Mouse (Mus musculus) adrenal gland (tissue): ENCODE measurements around the gene Hist3h2ba.
"Not testable (repeated sequence)": the region's sequence is repeated elsewhere in the genome, so short reads cannot be mapped to it uniquely, and the experiment has no call there.

Source experiments
- intact Hi-C: fragments of 180-260 bp; cut with DNase I; formaldehyde crosslinking; loops from one replicate; pipeline ENCODE4 v1.15.1; 2025

Gene Hist3h2ba

DNA sequence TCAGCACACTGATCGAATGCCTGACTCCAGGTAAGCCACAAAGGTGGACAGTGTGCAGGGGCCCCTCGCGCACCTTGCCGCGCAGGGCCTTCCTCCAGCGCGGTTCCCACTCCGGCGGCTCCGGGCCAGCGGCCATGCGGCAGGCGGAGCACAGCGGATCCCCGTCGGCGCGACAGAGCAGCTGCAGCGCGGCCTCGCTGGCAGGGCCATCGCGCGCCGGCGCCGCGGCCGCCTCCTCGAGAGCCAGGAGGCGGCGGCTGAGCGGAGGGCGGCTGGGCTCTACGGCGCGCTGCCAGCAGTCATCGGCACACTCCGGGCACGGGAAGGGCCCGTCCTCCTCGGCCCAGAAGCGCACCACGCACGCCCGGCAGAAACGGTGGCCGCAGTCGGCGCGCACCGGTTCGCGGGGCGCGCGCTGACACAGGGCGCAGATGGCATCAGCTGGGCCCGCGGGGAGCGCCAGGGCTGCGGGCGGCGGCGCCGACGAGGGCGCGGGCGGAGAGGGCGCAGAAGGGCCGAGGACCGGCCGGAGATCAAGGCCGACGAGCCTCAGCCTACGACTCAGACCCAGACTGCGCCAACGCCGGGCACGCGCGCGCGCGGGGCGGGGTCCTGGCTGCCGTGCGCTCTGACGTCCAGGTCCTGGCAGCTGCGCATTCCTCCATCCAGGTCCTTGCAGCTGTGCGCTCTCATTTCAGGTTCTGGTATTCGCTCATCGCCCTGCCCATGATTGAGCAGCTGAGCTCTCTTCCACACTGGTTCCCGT lies 10.2 kb upstream of the Hist3h2ba start, which contains the start of gene Rnf187:
TSS of gene Rnf187 (minus strand) at position 595 of the 766 bp plus-strand sequence.
- intact Hi-C loops, result no loop called here

DNA sequence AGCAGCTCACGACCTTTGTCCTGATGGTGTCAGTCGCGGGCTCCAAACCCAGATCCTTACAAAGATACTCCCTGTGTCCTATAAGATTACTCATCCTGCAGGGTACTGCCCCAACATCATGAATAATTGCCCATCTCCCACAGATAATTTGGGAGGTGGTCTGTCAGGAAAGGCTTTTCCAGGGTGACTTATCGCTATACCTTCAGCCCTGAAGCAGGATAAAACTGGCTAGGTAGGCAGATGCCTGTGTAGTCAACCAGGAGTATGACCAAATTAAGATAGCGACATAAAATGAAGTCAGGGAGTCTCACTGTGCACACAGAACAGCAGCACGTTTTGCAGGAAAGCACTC lies 9.7 kb upstream of the Hist3h2ba start:
- intact Hi-C loops, result no loop called here

DNA sequence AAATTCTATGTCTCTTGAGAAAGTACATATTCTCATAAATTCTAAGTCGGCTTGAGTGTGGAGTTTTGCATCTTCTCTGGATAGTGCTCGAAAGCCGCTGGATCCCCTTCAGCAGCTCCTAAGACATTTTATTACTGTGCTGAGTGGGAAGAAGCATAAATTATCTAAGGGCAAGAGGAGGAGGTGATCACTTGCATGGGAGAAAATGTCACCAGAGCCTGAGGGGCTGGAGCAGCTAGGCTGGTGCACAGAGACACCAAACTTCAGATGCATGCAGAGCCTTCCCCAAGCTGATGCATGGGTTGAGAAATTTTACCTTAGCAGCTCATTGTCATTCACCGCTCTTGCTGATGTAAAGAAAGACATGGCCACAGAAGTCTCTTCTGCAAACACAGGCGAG lies 4.6 kb upstream of the Hist3h2ba start:
- intact Hi-C loops, result no loop called here

DNA sequence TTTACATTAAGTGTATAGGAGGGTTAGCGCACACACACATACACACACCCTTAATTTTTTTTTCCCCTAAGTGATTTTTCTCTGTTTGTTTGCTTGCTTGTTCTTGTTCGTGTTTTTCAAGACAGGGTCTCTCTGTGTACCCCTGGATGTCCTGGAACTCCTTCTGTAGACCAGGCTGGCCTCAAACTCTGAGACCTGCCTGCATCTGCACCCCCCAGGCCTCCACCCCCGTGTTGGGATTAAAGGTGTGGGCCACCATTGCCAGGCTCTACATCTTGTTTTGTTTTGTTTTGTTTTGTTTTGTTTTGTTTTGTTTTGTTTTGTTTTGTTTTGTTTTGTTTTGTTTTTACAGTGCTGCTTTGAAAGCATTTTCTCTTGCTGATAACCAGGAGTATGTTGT lies 1.4 kb upstream of the Hist3h2ba start:
- intact Hi-C loops, result no loop called here

DNA sequence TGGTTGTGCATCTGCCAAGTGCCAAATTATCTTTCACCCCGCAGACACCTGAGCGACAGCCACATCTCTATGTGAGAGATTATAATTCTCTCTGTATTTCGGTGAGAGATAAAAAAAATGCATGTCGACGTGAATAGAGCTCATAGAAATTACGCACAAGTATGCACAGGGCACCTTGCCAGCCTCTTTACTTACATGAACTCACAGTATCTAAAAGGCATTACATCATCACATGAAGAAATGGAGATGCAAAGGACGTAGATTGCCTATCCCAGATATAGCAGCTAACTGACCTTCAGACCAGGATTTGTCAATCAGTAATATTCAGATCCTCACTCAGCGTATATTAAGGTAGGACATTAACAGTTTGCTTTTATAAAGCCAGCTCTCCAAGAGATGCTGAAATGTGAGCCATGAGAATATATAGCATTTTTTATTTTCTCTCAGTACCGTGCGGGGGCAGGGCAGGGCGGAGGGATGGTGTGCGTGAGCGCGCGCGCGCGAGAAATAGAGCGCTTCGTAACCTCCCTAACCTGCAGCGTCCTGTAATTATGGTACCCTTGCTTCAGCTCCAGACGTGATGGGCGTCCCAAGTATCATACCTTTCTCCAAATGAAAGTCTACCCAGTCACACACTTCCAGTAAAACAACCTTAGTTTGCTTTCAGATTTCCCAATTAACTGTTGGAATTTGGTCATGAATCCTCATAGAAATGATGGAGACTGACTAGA lies 757 bp upstream of the Hist3h2ba start:
- intact Hi-C loops, result no loop called here

DNA sequence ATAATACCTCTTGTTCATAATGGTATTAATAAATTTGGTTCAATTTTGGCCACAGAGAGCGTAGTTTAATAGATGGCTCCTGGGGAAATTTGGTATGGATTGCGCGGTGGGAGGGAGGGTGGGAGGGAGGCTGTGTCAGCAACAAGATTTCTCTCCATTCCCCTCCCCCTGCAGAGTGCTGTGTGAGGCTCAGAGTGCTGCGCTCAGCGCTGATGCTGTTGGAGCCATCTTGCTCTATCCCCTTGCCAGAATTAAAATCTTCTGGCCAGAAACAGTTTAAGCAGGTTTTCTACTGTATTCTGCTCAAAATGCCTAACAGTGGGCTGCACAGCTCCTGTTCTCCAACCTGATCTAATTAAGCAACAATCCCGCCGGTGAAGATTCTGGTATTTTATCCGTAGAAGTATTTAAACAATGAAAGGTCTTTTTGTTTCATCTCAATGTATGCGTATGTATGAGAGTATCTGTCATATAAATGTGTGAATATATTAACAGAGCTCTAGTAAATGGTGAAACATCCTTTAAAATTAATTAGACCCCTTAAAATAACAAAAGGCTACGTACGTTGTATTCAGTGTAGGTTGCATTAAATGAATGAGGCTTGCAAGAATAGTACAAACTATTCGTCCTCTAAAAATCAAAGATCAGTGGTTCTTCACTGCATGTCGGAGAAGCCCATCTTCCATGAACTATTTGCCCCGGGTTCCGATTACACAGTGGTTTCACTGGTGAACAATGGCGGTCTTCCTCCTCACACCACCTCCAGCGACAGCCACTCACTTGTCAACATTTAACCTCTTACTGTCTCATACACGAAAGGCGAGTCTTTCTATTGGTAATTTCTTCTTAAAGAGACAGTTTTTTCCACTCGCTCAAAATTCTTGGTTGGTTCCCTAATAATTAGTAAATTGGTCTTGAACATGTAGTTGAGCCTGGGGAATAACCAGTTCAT lies 1.0 kb downstream of the Hist3h2ba start:
- intact Hi-C loops, result no loop called here

DNA sequence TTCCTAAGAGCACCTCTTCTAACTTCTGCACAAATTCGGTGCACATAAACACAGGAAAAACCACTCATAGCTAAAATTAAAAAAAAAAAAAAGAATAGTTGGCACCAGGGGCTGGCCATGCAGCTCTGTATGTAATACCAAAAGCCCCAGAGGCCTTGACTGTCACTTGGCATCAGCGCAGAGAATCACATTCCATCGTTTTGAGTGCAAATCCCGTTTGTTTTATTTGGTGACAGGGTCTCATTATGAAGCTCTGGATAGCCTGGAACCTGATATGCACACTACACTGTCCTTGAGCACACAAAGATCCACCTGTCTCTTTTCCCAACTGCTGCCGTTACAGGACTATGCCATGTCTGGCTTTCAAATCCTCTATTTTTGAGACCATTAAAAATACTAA lies 2.5 kb downstream of the Hist3h2ba start:
- intact Hi-C loops, result no loop called here

DNA sequence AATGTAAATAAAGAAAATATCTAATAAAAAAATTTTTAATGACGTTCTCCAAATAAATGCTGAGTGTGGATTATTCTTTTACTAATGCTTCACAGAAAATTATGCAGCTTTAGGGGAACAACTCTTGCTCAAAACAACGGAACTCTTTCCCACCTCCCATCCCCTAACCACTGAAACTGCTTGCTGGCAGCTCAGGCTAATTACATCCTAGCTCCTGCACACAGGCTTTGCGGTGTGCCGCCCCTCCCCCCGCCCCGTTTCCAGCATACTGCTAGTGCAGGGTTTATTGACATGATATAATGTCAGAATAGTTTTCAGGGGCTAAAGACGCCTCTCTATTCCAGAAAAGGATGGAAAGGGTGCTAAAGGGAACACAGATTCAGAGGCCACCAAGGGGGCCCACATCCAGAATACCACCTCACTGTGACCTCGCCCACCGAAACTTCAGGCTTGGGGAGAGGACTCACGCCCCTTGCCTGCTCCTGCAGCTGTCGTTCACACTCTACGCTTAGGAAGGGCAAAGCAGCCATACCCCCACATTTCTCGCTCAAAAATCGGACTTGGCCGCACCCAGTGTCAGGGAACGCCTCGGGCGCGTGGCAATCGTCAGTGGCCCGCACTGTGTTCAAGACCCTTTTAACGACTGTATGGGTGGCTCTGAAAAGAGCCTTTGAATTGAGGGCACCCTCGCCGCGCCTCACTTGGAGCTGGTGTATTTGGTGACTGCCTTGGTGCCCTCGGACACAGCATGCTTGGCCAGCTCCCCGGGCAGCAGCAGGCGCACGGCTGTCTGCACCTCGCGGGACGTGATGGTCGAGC lies 4.8 kb downstream of the Hist3h2ba start:
- intact Hi-C loops, result no loop called here

DNA sequence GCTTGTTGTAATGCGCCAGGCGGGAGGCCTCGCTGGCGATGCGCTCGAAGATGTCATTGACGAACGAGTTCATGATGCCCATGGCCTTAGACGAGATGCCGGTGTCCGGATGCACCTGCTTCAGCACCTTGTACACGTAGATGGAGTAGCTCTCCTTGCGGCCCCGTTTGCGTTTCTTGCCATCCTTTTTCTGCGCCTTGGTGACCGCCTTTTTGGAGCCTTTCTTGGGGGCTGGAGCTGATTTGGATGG lies 5.4 kb downstream of the Hist3h2ba start:
- intact Hi-C loops, result not testable (repeated sequence)

DNA sequence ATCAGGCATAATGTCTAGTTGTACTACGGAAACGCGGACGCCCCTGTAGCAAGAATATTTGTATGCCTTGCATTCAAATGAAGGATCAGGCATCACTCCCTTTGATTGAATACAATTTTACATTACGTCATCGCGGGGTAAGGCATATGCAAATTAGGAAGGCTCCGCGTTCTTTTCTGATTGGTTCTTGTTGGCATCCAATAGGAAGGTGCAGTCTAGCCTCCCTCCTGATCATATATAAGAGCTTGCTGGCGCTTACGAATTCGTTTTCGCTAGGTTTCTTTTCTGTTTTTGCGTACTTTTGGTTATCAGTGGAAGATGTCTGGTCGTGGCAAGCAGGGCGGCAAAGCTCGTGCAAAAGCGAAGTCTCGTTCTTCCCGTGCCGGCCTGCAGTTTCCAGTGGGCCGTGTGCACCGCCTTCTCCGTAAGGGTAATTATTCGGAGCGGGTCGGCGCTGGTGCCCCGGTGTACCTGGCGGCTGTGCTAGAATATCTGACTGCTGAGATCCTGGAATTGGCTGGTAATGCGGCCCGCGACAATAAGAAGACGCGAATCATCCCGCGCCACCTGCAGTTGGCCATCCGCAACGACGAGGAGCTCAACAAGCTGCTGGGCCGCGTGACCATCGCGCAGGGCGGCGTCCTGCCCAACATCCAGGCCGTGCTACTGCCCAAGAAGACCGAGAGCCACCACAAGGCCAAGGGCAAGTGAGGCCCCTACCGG lies 5.9 kb downstream of the Hist3h2ba start, which contains the start of the genes Hist3h2a and Trim17:
TSS of gene Hist3h2a (plus strand) at position 266 of the 723 bp plus-strand sequence.
TSS of gene Trim17 (plus strand) at position 266 of the 723 bp plus-strand sequence.
- intact Hi-C loops, result no loop called here

DNA sequence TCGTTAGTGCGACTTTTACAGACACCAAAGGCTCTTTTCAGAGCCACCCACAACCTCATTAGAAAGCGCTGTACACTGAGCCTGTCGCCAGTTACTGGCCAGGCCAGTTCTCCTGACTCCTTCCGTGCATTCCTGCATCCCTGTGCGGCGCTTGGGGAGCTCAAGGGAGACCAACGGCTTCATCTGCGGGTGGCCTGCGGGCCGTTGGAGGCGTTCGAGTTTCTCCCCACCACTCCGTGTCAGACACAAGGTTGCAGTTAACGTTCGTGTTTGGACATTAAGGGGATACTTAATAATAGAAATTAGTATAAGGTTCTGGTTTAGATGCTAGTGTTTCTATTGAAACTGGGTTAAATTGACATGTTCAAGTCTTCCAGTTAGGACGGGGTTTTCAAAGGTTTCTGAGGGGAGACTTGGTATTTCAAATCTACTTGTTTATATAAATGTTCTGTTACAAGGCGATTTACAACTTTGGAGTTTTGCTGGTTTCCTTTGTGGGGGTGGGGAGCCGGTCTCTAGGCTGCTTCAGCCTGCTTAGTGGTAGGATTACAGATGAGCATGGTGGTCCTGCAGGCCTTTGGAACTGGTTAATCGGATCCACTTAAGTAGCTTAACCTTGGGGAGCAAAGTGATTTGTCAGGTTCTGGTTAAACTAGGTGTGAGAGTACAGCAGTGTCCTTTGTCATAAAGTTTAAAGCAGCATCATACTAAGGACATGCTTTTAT lies 6.6 kb downstream of the Hist3h2ba start:
- intact Hi-C loops, result no loop called here

DNA sequence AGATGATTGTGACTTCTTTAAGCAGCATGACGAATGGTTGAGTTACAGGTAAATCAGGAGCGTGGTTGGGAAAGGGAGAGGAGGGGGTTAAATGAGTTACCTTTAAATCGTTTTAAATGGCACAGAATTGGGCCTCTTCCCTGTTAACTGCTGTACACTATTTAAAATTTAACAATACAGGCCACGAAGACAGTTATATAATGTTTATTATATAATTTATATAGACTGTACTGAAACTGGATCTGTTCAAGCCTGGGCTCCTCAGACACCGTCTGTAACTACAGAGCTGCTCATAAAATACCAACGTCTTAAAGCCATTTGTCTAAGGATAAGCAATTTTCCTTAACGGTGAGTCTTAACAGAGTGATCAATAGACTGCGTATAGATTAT lies 7.1 kb downstream of the Hist3h2ba start:
- intact Hi-C loops, result no loop called here

DNA sequence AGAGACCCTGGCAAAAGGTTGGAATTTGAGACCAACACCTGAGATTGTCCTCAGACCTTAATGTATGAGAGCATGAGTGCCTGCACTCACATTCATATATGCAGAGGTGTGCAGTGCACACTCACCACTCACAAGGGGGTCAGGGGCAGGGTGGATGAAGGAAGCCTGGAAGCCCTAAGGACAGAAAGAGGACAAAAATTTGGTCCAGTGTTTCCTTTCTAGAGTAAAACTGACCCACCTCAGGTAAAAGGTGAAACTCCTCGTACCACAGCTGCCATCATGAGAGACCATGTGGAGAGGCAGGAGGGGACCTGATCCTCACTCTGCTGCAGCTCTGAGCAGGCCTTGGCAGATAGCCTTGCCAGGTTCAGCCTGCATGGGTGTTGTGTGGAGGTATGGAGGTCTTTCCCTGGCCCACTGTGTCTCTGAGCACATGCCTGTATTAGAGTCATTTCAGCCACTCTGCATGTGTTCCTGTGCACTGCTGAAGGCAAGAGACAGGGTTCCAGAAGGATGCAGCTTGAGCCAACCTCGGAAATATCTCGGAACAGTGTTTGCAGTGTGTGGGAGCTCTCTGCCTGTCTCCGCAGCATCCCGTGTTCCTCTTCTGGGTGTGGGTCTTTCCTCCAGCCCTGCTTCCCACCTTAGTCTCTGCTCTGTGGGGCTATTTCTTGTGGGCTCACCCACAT lies 8.7 kb downstream of the Hist3h2ba start:
- intact Hi-C loops, result no loop called here

DNA sequence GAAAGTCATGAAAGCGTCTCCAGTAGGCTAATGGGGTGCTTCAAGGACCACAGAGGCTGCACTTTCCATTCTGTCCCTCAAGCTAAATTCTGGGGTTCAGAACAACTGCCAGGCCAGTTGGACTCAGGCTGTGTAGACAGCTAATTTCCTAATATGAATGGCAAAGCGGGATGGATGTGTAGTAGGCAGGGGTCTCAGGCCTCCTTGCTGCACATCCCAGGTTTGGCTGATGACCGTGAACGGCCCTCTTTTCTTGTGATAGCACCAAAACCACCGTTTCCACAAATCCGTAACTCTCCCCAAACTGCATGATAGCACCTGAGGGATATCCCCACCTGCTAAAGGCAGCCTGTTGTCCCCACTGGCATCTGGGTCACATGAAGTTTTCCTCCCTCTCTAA lies 9.8 kb downstream of the Hist3h2ba start:
- intact Hi-C loops, result no loop called here

DNA sequence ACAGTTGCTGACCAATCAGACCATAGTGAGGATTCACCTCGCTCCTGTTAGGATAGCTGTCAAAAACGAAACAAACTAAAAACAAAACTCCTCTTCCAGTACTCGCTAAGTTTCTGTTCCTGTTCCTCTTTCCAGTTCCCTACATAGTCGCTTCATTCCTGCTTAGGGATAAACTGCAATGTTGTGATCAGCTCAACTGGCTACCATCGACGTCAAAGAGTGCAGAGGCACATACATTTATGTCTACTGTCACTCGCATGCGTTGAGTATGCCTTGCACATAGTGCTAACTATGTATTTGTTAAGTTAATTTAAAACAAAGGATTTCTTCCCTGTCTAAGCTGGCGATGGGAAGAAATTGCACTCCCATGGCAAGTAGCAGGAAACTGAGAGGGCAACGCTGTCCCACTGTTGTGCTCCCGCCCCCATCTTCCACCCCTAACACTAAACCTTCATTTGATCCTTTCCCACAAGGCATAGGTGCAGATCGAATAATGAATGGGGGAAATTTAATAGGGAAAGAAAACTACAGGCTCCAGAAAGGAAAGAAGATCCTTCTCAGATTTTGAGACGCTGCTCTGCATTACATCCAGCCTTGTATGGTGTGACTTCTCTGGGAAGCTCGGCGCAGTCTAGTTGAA lies 10.6 kb downstream of the Hist3h2ba start:
- intact Hi-C loops, result no loop called here

DNA sequence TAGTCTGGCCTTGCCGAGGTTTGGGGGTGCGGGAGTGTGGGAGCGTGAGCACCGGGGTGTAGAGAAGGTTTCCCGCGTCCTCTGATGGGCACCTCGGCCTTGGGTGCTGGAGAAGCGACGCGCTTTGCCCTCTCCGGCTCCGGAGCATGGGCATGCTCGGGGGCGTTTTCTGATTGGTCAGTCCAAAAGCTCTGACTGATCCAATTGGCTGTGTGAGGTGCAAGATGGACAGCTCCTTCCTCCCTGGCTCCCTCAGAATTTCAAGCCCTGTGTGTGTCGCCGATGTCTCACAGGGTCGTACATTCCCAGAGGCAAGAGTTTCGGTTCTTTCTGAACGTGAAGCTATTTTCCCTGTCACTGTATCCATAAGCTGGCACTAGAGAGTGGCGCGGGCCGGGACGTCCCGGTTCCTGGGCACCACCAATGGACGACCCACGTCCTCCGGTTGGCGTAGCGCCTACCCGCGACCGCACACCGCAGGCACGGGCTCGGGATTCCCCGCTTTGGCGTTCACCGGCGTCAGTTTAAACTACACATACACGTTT lies 11.3 kb downstream of the Hist3h2ba start:
- intact Hi-C loops, result no loop called here

DNA sequence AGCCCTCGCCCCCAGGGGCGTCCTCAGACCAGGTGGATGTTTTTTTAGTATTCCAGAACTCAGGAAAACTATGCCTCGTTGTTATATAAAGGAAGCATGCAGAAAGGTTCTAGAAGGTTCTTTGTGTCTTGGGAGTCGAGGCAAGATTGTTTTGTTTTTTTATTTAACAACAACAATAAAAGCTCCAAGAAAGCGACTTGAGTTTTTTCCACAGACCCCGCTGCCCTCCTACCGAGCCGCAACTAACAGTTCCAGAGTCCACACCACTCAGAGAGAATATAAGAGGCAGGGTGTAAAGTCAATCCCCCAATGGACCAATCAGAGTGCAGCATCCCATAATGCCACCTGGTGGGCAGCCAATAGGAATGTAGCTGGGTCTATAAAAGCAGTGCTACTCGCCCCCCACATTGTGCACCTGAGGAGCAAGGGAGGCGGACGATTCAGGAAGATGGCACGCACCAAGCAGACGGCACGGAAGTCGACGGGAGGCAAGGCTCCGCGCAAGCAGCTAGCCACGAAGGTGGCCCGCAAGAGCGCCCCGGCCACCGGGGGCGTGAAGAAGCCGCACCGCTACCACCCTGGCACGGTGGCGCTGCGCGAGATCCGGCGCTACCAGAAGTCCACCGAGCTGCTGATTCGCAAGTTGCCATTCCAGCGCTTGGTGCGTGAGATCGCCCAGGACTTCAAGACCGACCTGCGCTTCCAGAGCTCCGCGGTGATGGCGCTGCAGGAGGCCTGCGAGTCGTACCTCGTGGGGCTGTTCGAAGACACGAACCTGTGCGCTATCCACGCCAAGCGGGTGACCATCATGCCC lies 12.9 kb downstream of the Hist3h2ba start:
- intact Hi-C loops, result no loop called here
